Mouse (Mus musculus): Measurements from ENCODE around the gene Pgrmc1. TPM values are rescaled to one million over a fixed set of nuclear protein-coding genes. Genes with fewer than 3 reads are reported as not detected.

The Pgrmc1 gene
- total RNA-seq, 2 experiments from 2014 or later = 276 to 278 TPM

DNA sequence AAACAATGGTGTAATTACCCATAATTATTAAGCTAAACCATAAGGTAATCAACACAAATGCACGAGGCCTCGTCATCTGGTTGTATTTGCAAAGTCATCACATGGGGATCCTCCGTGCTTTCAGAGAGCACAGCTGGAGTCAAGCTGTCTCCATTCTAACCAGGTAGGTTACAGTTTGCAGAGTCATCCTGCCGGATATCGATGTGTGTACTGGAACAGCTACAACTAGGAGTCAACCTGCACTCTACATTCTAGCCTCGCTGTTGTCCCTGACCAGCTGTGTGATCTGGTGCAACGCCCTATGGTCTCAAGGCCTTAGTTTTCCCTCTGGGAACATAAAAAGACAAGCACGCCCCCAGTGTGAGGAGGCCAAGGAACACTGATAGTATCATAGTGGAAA, 2.1 kb downstream of the Pgrmc1 start:
- DNase-seq (ENCODE audit: low spot score in 2 of 2) = no peak

DNA sequence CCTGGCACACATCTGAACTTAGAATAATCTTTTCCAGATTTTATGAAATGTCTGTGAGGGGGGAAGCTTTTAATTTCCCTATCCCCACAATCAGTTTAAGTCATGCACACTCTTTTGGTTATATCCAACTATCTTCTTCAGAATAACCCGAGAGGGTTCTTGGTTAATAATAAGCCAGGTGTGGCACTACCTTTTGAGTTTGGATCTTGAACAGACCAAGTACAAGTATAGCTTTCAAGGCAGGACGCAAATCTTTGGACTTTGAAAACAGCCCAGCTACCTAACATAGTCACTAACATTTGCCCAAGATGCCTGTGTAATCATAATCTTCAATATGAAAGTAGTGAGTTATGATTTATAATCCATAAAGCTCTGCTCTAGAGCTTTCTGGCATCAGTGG, 4.9 kb downstream of the Pgrmc1 start:
- DNase-seq (ENCODE audit: low spot score in 2 of 2) = no peak

DNA sequence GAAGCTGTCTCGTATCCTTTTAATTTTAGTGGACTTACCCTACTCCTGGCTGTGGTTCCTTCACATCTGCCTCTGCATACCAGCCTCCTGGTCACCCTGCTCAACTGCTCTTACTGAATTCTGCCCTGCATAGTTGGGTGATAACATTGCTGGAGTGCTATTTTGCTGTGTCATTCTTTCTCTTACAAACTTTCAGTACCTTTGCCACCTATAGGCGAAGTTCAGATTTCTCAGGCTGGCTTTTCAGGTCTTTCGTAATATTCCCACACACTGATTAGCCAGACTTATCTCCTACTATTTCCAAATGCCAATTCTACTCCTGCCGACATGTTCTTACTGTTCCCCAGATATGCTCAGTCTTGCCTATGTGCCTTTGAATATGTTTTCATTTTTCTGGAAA, 6.0 kb downstream of the Pgrmc1 start:
- no peak for DNase-seq (ENCODE audit: low spot score in 2 of 2)

DNA sequence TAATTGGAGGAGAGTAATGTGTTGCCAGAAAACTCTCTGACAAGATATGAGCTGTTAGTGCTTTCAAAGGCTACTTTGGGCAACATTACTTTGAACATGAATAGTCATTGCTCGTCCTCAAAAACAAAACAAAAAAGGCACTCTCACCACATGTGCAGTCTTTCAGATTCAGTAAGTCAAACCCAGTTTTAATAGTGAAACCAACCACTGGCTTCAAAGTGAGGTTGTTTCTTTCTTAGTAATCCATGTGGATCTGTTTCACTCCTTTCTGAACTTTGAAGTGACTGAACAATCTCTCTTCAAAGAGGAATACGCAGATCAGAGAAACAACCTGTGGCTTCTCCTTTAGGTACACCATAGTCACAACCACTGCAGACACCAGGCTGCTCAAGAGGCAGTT, 11.1 kb downstream of the Pgrmc1 start:
- DNase-seq (ENCODE audit: low spot score in 2 of 2) = no peak

DNA sequence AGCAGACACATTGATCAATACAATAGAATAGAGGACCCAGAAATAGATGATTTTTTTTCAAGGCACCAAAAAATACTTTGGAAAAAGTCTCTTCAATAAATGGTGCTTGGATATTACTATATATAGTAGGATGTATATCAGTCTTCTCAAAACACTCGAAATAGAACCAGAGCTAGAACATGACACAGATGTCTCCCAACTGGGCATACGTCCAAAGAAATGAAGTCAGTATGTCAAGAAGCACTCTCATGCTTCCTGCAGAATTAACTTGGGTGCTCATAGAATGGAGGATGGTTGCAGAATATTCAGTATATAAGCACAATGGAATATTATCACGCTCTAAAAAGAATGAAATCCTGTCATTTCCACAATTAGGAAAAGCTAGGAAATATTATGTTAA, 30.1 kb downstream of the Pgrmc1 start:
- DNase-seq (ENCODE audit: low spot score in 2 of 2) = no peak

DNA sequence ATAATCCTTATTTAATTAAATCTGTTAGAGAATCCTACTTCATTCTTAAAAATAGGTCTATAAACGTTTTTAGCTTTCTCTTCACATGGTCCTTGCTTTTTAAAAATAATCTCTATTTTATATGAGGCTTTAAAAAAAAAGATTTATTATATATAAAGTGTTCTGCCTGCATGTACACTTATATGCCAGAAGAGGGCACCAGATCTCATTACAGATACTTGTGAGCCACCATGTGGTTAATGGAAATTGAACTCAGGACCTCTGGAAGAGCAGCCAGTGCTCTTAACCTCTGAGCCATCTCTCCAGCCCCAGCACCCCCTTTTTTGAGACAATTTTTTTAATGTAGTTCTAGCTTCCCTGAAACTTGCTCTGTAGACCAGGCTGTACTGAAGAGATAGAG, 32.8 kb downstream of the Pgrmc1 start:
- no peak for DNase-seq (ENCODE audit: low spot score in 2 of 2)

DNA sequence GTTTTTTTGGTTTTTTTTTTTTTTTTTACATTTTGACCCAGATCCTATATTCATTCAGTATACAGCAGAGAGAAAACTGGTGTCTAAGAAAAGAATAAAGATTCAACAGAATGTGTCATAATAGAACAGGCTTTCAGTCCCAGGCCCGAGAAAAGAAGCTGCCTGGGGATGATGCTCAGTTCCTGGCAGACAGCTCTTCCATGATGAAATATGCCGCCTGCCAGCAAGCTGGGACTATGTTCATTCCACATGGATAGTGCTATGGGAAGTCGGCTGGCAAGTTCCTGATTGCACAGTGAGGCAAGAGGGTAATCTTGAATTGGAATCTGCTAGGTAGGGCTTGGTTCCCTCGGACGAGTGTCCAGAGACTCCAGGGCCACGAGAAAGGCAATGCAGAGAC, 42.0 kb downstream of the Pgrmc1 start:
- DNase-seq (ENCODE audit: low spot score in 2 of 2) = peak; percentile 19 to 48

DNA sequence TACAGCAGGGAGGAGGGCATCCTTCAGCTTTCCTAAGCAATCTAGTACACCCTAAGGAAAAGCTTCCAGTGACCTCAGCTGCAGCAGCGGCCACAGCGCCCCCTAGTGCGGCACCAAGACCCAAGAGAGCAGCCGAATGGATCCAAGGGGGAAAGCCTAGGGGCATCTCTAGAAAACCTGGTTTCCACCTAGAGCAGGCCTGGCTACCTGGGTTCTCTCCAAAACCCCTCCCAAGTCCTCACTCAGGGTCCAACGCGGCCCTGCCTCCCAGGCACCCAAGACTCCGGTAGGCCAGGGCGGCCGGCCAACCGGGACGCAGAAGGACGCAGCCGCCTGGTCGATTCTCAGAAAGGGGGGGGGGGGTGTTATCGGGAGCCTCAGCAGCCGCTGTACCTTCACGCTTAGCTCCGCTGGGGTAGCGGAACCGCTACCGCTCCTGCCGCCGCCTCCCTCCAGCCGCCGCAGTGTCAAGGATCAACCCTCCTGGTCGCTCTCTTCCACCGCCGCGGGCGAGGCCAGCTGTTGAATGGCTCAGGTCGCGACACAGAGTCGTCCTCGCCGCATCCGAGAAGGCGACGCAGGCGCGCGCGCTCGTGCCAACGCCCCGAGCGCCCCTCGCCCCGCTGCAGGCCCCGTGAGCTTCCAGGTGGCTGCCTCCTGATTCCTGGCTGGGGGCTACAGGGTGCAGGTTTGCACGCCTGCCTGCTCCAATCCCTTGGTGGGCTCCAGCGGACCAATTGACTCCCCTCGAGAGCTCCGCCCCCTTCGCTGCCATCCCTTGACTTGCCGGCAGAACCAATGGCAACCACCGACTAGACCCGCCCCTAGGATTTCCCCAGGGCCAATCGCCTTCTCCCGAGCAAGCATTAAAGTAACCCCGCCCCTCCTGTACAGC, 46.9 kb downstream of the Pgrmc1 start, which contains the start of gene Akap17b:
Akap17b (minus strand) TSS at position 739 of the 895 bp plus-strand sequence.
- DNase-seq (ENCODE audit: low spot score in 2 of 2) = peak; percentile 75 to 81

Other genes with a start within 250 kb of the Pgrmc1 start
- gene Gm6268, start 196.9 kb upstream of the Pgrmc1 start, total RNA-seq (2021) = not detected
- gene Gm14569, start 106.4 kb upstream of the Pgrmc1 start, total RNA-seq (2021) = 1 to 10 TPM; 4.8 to 5.8 TPM
- gene Akap17b, start 47.2 kb downstream of the Pgrmc1 start, total RNA-seq (2021) = 1 to 10 TPM; 8.8 to 9.4 TPM
- under 1 TPM in 1 of 2 experiments, not detected in 1; 0.30 TPM for gene Slc25a43, start 145.5 kb downstream of the Pgrmc1 start, total RNA-seq (2021)
- 100 to 1,000 TPM; 369 to 393 TPM for gene Slc25a5, start 197.4 kb downstream of the Pgrmc1 start, total RNA-seq (2021)

Measured in layer of hippocampus, postnatal 14 days (tissue).